Mouse (Mus musculus) left cerebral cortex, postnatal 25 days (tissue): ENCODE measurements around the gene Socs2. TPM values are rescaled to one million over a fixed set of nuclear protein-coding genes. Genes with fewer than 3 reads are reported as not detected.
"Not testable (repeated sequence)": the region's sequence is repeated elsewhere in the genome, so short reads cannot be mapped to it uniquely, and the experiment has no call there.

Experiments
- DNase-seq, 2 experiments: peaks; one replicate each; pipeline ENCODE4 v3.0.0; 2022; ENCODE audit warnings: low spot score in 2 of 2, mixed read lengths in 1 of 2
- intact Hi-C: fragments of 180-260 bp; cut with DNase I; formaldehyde crosslinking; loops from one replicate; pipeline ENCODE4 v1.15.1; 2025
- total RNA-seq, 2 experiments: library from RNA; stranded (reverse); gene quantifications; 2 replicates each; pipeline ENCODE4 v1.2.3; 2021

Socs2 gene
- total RNA-seq, 2 experiments from 2014 or later = 24.3 to 29.9 TPM

DNA sequence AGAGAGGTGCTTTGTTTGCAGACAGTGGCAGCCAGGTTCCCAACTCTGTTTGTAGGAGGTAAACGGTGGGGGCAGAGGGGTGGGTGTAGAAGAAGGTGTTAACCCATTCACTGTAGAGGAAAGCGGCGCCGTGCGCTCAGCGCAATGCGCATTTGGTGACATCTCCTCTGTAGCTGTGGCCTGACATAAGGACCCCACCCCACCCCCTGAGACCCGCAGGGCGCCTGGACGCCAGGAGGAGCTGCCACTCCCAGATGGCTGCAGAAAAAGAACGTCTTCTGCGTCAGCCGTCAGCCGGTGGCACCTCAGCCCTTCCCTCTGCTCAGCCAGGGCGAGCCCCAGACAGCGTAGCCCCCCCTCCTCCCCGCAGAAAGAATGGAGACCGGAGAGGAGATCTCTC, 18.5 kb downstream of the Socs2 start:
- intact Hi-C loops = no loop called here
- no peak for DNase-seq

DNA sequence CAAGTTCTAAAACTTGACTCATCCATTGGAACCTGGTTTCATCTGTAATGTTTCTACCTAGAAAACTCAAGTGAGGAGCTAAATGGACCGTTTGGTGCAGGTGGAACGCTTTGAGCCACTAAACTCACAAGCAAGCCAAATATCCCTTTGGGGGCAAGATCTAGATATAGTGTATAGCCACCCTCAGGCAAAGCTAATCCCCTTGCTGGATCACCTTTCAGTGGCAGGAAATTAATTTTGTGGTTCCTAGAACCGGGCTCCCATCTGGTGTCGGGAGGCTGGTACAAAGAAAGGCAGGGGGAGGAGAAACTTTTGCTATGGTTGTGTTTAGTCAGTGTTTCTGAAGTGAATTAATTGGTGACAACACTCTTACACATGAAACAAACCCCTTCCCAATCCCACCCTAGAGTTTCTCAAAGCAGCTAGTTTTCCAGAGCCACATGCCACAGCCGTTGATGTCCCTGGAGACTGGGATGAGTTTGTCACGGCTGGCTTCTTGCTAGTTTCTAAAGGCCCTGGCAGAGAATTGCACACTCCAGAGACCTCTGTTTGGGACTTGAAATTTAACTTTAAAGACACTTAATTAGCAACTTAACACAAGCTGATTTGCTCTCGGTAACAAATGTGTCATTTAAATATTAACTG, 19.7 kb downstream of the Socs2 start:
- intact Hi-C loops = no loop called here
- no peak for DNase-seq

DNA sequence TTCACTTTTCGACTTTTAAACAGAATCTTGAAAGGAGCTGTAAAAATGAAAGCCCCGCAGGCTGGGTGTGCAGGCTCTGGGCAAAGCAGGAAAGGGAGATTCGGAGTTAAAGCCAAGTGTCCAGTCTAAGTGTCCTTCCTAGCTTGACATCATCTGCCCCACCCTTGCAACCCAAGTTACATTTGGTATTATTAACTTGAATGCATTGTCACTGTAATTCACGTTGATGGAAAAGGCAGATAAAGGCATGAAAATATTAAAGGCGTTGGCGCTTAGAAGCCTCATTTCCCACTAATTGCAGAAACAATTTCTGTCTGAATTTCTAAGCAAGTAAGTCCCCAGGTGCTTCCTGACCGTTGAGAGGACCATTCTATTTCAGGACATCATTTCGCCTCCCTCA, 20.6 kb downstream of the Socs2 start:
- no peak for DNase-seq
- intact Hi-C loops = no loop called here

DNA sequence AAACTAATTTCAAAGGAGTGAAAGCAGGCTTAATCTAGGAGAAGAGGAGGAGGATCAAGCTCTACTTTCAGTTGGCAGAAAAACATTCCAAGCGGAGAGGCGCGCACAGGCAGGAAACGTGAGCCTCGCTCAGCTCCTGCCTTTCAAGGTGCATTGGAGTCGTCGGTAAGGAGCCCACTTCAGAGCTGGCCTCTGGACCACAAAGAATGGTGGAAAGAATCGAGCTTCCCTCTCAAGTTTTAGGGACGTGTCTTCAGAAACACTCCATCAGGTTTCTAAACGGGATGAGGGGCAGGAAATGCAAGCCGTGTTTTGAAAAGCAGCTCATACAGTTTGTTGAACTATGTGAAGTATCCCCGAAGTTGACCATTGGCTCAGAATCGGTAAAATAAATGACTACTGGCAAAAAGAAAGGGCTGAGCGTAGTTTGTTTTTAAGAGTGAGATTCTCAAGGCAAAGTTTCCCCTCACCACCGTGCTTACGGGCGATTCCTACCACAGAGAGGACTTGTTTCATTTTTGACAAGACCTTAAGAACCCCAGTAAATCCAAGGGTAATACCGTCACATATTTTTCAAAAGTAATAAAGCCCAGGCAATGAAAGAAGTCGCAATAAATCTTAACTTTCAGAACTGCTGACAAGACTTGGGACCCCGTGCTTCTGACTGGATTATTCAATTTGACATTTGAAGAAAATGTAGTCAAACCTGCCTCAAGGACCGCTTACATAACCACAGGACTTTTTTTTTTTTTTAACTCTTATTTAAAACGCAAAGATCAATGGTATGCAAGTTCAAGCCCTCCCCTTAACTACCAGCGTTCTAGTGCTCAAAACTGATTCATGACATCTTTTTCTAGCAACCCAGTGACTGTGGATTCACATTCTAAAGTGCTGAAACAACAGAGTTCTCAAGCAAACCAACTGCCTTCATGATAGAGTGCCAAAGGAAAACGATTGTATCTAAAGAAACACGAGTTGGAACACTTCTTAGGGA, 21.9 kb downstream of the Socs2 start:
- no peak for DNase-seq
- intact Hi-C loops = no loop called here

DNA sequence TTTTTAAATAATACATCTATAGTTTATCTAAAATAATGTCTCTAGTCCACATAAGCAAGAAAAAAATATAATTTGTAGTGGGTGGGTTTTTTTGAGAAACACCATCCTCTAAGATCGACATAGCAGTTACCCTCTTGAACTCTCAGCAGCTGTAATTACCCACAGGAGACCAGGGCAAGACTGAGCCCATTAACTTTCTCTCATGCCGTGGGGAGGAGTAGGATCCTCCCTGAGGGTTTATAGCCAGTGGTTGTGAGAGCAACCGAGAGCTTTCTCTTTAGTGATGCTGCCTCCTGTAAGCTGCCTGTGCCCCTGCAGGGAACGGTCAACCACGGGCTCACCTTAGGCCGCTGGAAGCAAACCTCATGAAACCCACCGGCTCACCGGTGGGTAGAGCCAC, 24.9 kb downstream of the Socs2 start:
- intact Hi-C loops = no loop called here
- no peak for DNase-seq

DNA sequence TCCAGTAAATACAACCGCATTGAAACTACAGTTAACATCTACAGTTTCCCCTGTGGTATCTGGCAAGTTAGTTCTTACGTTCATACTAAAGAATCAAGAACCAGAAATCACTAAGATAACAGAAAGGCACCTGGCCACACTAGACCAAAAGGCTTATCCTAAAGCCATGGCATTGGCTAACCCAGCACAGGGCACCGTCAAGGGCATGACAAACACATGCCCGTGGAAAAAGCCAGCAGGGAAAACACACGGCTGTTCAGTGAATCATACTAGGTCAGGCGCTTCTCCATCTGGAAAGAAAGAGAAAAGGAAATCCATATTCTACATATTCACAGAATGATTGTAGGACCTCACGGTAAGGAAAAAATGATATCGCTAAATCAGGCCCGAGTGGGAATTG, 26.1 kb downstream of the Socs2 start:
- intact Hi-C loops = no loop called here
- no peak for DNase-seq

DNA sequence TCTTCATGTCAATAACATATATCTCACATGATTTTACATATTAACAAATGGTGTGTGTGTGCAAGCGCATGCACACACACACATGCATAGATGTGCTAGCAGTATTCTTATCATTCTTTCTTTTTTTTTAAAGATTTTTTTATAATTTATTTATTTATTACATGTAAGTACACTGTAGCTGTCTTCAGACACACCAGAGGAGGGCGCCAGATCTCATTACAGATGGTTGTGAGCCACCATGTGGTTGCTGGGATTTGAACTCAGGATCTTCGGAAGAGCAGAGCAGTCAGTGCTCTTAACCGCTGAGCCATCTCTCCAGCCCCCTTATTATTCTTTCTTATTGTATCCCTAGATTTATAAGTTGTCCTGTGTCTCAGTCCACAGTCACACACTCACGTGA, 27.2 kb downstream of the Socs2 start:
- intact Hi-C loops, DNase-seq: not testable (repeated sequence)

DNA sequence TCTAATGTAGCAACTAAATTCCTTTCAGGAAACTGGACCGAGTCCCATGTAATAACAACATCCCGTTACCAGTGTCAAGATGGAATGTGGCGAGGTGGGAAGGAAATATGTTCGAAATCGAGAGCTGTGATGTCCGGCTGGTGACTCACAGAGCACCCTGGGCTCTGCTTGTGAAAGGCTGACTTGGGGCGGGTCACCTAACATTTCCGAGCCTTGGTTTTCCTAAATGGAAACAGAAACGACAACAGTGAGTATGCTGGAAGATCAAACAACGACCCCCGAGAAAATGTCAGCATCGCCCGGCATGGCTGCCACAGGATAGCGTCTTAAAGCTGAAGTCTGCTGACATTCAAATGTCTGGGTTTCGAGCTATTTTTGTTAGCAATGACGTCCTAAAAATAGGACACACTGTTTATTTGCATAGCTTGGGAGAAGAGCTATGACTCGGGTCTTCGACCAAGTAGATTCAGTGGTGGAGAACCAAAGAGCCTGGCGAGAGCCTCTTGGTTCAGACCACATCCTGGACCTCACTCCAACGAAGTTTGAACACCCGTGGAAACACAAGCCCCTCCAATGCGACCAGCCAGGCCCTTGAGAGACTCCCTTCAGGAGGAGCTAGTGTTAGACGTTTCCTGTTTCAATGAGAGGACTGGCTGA, 28.0 kb downstream of the Socs2 start:
- no peak for DNase-seq
- intact Hi-C loops = no loop called here

DNA sequence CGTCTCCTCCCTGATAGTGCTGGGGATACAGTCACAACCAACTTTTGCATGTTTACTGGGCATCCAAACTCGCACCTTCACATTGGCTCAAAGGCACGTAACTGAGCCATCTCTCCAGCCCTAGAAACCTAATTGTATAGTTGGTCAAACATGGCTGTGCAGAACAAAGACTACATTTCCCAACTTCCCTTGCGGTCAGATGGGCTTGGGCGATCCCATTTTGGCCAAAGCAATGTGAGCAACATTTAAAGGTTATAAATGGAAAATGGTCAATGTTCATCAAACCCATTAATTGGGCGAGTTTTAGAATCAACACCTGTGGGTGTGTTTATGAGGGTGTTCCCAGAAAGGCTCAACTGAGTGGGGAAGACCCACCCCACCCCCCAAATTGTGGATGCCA, 30.5 kb downstream of the Socs2 start:
- intact Hi-C loops = no loop called here

DNA sequence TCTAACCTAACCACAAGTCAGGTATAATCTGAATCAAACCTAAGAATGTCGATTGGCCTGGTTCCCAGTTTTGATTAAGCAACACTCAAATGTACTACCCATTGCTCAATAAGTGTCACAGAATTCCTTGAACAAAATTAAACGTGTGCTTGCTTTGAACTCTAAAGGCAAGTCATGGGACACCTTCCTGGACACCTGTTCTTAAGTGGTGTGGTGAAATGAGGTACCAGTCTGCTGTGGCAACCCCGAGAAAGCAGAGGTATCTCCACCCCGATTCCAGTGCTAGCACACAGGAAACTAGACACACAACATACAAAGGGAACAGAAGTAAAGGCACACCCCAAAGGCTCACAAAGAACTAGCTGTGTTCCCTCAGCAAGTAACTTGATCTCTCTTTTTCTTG, 31.2 kb downstream of the Socs2 start:
- DNase-seq = no peak
- intact Hi-C loops = no loop called here

More for the DNA sequence above, 30.5 kb downstream of the Socs2 start:
- DNase-seq = no peak

DNA sequence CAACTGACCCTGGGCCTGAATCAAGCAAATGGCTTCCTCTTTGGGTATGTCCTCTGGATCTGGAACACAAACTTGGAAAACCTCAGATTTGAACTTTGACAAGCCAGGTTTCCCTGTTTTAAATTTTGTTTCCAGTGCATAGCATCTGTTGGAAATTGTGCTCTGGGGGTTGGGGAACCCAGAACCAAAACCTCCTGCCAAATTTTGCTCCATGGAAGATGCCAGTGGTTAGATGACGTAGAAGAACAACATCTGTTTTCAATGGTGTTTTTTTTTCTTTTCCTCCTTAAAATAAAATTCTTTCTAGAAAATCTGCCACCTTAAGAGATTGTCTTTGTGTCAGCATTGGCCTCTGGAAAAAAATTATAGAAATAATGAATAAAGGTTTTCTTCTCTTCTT, 31.9 kb downstream of the Socs2 start:
- intact Hi-C loops = no loop called here
- DNase-seq = no peak

DNA sequence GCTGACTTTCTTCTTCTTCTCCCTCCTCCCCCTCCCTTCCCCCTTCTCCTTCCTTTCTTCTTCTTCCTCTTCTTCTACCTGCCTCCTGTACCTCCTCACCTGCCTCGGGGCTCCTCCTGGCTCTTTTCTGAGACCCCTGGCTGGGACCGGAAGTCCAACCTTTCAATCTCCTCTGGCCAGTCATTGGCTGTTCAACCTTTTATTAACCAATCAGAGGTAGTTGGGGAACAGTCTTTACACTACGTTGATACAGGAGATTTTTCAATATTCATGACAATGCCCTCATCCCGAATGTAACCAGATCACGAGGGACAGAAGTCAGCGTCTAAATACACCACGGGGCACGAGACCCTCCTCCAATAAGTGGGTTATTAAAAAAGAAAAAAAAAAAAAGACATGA, 32.5 kb downstream of the Socs2 start:
- DNase-seq = no peak
- intact Hi-C loops = no loop called here

DNA sequence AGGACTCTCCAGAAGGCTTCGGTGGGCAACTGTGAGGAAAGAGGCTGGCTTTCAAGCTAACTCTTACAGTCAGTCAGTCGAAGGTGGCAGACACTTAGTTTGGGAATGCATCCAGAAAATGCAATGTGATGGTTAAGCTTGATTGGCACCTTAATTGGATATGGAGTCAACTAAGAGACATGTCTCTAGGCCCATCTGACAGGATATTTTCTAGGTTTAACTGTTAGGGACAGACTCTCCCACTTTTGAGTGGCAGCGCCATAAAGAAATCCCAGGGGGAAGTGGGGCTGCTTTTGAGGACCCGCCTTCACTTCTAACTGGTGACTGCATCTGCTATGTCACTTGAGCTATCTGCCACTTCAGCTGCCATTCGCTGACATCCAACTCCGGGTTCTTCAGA, 43.6 kb downstream of the Socs2 start:
- intact Hi-C loops = no loop called here
- DNase-seq = no peak

DNA sequence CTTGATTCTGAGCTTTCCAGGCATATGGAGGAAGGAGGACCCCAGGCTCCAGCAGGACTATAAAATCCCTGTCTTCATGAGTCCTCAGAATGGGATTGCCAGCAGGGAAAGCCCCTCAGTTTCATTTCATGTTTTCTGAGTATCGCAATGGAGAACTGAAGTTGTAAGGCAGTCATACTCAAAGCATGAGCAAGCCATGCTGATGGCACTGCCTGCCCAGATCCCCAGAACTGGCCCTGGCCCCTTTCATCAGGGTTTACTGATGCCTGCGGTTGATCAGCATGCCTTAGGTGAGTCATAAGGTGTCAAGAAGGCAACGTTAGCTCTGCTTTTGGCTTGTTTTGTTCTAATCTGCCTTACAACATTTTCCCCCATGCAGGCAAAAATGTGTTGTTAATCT, 45.0 kb downstream of the Socs2 start:
- no peak for DNase-seq
- intact Hi-C loops = no loop called here

DNA sequence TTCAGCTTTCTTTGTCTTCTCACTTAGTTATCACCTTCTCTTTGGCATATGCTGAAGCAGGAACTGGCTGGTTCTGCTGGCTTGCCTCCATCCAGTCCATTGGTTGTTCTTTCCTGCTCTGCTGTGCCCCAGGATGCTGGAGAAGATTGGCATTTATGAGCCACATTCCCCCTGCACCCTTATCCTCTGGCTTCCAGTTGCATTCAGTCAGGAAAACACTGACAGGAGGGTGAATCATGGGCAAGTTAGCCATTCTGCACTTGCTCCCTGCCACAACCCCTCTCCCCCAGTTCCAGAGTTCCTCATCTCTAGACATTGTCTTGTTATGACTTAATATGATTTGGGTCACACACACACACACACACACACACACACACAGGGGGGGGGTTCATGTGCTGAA, 47.8 kb downstream of the Socs2 start:
- no peak for DNase-seq
- intact Hi-C loops = no loop called here

DNA sequence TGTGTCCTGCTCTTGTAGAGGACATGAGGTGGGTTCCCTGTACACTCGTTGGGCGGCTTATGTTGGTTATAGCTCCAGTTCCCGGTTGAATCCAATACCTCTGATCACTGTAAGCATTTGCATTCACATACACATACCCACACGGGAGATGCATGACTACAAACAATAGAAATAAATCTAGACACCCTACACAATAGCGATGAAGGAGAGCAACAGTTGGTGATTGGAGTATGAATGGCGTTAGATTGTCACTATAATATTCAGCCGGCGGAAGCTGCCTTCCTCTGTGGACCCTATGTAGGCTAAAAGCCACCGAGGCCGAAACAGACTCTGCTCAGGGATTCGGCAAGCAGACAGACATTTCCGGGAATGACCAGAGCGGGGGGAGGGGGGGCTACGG, 48.8 kb downstream of the Socs2 start:
- intact Hi-C loops = no loop called here
- DNase-seq = no peak

DNA sequence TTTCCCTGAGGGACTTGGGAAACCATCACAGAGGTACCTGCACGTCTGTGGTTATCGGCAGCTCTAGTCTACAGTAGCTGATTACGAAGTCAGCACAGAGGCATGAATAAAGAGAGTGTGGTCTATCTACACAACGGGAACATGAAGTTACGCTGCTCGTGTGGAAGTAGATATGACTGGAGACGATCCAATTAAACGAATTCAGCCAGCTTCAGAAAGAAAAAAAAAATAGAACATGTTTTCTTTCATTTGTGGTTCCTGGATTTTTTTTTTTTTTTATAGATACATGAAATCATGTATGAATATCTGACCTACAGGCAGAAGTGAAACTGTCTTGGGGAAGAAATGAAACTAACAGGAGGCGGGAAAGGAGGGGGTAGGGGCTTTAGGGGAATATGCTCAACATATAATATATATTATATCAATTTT, 49.3 kb downstream of the Socs2 start:
- no peak for DNase-seq
- intact Hi-C loops = no loop called here

DNA sequence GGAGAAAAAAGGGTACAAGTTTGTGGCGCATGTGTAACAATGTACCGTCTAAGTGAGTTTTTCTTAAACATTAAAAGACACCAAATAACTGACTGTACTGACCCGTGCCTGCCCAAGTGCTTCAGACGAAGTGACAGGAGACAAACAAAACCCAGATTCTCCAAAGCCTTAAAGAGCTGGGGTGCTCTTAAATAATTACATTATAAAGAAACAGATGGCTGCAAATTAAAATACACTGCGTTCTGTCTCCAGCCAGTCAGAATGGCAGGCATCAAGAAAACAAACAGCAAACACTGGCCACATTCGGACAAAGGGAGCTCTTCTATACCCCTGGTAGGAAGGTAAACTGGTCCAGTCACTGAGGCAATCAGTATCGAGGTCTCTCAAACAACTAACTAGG, 49.7 kb downstream of the Socs2 start:
- DNase-seq = no peak
- intact Hi-C loops = no loop called here

DNA sequence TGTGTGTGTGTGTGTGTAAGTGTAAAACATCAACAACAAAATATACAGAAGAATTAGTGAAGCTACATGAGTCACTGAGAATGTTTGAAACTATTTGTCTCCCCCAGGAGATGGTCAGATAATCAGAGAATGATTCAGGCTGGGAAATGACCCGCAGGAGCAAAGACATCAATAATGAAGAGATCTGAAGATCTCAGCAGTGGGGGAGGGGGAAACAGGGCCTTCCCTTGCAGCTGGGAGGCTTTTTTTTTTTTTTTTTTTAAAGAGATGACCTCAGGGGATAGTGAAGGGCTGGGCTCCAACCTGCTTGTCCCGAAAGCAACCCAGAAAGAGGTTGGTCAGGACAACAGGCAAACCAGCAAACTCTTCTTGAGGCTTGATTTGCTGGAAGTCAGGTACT, 54.7 kb downstream of the Socs2 start:
- DNase-seq = no peak
- intact Hi-C loops = no loop called here

DNA sequence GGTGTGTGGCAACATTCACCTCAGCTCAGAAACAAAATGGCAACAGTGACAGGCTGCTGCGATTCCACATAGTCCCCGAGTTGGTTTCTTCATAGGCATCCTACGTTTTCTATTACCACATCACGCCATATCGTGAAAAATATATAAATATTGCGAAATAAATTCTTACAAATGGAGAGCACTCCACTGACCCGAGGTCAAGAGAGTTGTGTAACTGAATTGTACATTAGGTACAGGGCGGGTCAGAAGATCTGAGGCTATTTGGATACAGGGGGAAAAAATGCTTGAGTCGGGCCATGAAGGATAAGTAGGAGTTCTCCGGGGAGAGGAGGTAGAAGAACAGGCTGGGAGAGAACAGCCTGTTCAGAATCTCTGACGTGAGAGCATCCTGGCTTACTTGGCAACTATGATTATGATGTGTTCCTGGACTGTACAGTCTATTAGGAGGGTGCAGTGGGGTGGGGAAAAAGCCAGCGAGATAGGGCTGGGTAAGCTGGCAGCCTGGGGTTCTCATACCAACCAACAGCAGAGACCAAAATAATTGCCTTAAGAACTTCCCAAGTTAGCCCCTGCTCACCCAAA, 55.6 kb downstream of the Socs2 start:
- intact Hi-C loops = no loop called here
- DNase-seq = no peak
